Mouse (Mus musculus): ENCODE measurements around the gene Telo2. TPM values are rescaled to one million over a fixed set of nuclear protein-coding genes. Genes with fewer than 3 reads are reported as not detected.

The Telo2 gene
- polyA plus RNA-seq, 1 experiment from 2014 or later: 60.6 TPM

DNA sequence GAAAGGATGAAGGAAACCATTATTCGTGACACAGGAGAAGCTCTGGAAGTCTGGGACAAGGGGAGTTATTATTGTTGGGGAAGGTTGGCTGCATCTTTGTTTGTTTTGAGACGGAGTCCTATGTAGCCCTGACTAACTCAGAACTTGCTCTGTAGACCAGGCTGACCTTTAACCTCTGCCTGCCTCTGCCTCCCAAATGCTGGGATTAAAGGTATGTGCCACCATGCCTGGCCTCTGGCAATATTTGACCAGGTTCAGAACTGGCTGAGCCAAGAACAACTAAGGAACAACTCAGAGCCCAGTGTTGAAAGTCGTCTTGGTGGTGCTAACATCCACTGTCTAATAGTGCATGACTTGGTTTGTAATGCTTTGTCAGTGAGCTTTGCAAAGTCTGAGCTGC is 50.6 kb downstream of the Telo2 start:
- no peaks in the 10 kb centered on the region for H3K4me1 ChIP-seq
- peaks cover 53% of the 10 kb centered on the region for H3K36me3 ChIP-seq
- DNase-seq (ENCODE audit: low spot score): no peak
- no peak overlapping the region for H3K27ac ChIP-seq
- H3K27me3 ChIP-seq (ENCODE audit: low read depth, poor library complexity, severe bottlenecking): no peaks in the 10 kb centered on the region
- H3K9me3 ChIP-seq (replicated peaks): no peaks in the 10 kb centered on the region
- 91% methylated on average over 3 of the region's 3 CpGs for WGBS
- H3K4me3 ChIP-seq: no peak overlapping the region

DNA sequence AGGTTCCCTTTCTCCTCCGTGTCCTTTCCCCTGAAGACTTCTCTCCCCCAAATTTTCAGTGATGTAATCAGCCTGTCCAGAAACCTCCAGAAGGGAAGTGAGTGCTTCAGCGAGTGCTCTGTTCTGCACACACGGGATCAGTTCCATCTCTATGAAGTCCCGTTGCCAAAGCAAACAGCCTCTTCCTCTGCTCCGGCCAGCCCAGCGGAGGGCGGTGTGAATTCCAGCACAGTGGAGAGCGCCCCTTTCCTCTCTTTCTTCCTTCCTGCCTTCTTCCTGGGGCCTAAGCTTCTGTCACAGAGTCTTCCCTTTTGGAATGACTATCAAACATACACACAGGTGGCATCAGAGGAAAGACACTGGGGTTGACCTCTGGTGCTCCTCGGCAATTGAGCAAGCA is 51.4 kb downstream of the Telo2 start:
- Histone ChIP-seq H3K4me3 (no peak overlapping the region), H3K27me3 (ENCODE audit: low read depth, poor library complexity, severe bottlenecking) (no peaks in the 10 kb centered on the region), H3K27ac (no peak overlapping the region), H3K4me1 (no peaks in the 10 kb centered on the region), H3K9me3 (replicated peaks) (no peaks in the 10 kb centered on the region), H3K36me3 (peaks cover 61% of the 10 kb centered on the region)
- 86% methylated on average over 9 of the region's 9 CpGs for WGBS
- no peak for DNase-seq (ENCODE audit: low spot score)

DNA sequence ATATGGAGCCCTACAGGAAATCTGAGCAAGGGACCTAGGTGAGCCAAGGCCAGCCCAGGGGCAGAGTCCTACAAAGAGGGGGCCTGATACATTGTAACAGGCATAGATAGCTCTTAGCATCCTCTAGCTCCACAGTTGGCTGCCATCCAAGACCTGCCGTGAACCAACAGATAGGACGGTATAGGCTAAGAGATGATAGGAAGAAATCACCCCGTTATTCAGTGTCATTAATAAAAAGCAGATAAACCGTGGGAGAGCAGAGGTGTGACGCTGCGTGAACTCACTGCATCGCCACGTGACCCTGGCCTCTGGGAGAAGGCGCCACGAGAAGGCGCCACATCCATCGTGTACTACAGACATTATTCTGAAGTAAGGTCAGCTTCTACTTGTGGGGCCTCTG is 51.9 kb downstream of the Telo2 start:
- peaks cover 63% of the 10 kb centered on the region for H3K36me3 ChIP-seq
- H3K4me3 ChIP-seq: no peak overlapping the region
- 93% methylated on average over 12 of the region's 12 CpGs for WGBS
- no peaks in the 10 kb centered on the region for H3K9me3 ChIP-seq (replicated peaks)
- no peak overlapping the region for H3K27ac ChIP-seq
- no peak for DNase-seq (ENCODE audit: low spot score)
- no peaks in the 10 kb centered on the region for H3K4me1 ChIP-seq
- H3K27me3 ChIP-seq (ENCODE audit: low read depth, poor library complexity, severe bottlenecking): no peaks in the 10 kb centered on the region

DNA sequence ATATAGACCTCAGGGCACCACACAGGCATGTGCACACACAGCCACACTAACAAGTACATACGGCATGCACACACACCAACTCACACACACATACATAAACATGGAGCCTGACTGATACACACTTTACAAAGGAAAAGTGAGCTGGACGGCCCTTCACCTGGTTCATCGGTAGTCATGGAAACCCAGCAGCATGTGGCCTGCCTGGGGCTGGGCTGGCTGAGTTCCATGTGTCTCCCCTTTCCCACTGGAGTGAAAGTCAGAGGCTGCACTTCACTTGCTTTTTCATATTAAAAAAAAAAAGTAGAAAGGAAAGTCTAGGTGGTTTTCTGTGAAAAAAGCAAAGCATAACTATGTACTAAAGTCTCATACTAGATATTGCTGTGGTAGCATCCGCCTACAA is 52.5 kb downstream of the Telo2 start:
- H3K27ac ChIP-seq: no peak overlapping the region
- no peaks in the 10 kb centered on the region for H3K9me3 ChIP-seq (replicated peaks)
- H3K27me3 ChIP-seq (ENCODE audit: low read depth, poor library complexity, severe bottlenecking): no peaks in the 10 kb centered on the region
- H3K4me3 ChIP-seq: no peak overlapping the region
- H3K4me1 ChIP-seq: no peaks in the 10 kb centered on the region
- no peak for DNase-seq (ENCODE audit: low spot score)
- 91% methylated on average over 4 of the region's 4 CpGs for WGBS
- H3K36me3 ChIP-seq: peaks cover 64% of the 10 kb centered on the region

DNA sequence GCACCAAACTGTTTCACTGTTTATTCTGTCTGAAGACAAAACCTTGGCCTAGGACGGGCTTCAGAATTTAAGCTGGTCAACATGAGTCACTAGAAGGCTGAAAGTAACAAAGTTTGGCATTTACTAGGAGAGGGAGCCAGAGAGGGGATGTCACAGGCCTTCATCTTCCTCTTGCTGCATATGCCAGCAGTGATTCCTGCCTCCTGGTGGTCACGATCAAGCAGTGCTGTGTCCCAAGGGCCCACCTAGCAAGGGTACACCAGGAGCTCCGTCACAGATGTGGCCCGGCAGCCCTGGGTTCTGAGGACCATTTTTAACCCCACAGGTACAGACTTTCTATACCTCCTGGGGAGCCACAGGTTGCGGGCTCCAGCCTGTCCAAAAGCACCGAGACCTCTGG is 58.7 kb downstream of the Telo2 start:
- 93% methylated on average over 6 of the region's 6 CpGs for WGBS

DNA sequence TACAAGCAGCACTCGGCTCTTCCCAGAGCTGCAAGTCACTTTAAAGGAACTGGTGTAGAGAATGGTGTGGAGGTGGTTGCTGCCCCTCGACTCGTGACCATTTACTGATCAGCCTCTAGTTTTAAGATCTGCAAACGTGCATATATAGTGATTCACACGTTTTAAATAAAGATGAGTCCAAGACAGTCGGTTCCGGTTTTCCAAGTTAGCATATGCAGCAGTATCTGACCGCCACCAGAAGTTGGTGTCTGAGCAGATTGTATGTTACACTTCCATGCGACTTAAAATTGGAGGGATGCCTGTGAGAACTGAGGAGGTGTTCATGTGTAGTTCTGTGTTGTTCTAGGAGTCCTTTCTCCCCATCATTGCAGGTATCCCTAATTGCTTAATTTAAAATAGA is 62.5 kb downstream of the Telo2 start:
- WGBS: 83% methylated on average over 9 of the region's 9 CpGs

More for the DNA sequence above, 58.7 kb downstream of the Telo2 start:
- H3K4me1 ChIP-seq: no peaks in the 10 kb centered on the region
- H3K9me3 ChIP-seq (replicated peaks): no peaks in the 10 kb centered on the region
- no peak overlapping the region for H3K27ac ChIP-seq
- H3K36me3 ChIP-seq: peaks cover 83% of the 10 kb centered on the region
- no peak for DNase-seq (ENCODE audit: low spot score)
- H3K4me3 ChIP-seq: no peak overlapping the region
- H3K27me3 ChIP-seq (ENCODE audit: low read depth, poor library complexity, severe bottlenecking): no peaks in the 10 kb centered on the region

More for the DNA sequence above, 62.5 kb downstream of the Telo2 start:
- H3K4me1 ChIP-seq: no peaks in the 10 kb centered on the region
- H3K4me3 ChIP-seq: no peak overlapping the region
- H3K36me3 ChIP-seq: peaks cover 72% of the 10 kb centered on the region
- no peak overlapping the region for H3K27ac ChIP-seq
- DNase-seq (ENCODE audit: low spot score): no peak
- H3K9me3 ChIP-seq (replicated peaks): no peaks in the 10 kb centered on the region
- H3K27me3 ChIP-seq (ENCODE audit: low read depth, poor library complexity, severe bottlenecking): no peaks in the 10 kb centered on the region

Other genes starting within 250 kb of the Telo2 start
- gene Igfals, start 250.0 kb downstream of the Telo2 start, polyA plus RNA-seq (2016; fragmentation: Nextera tagmentation; extraction: Ambion mirVana): 0.55 and 0.84 TPM in 2 replicates
- 72.7 and 79.7 TPM in 2 replicates for gene Nubp2, start 229.6 kb downstream of the Telo2 start, polyA plus RNA-seq (2016; fragmentation: Nextera tagmentation; extraction: Ambion mirVana)
- 48.0 and 50.8 TPM in 2 replicates for gene Spsb3, start 229.3 kb downstream of the Telo2 start, polyA plus RNA-seq (2016; fragmentation: Nextera tagmentation; extraction: Ambion mirVana)
- 22.1 and 30.6 TPM in 2 replicates for gene Eme2, start 220.9 kb downstream of the Telo2 start, polyA plus RNA-seq (2016; fragmentation: Nextera tagmentation; extraction: Ambion mirVana)
- gene Mrps34, start 220.9 kb downstream of the Telo2 start, polyA plus RNA-seq (2016; fragmentation: Nextera tagmentation; extraction: Ambion mirVana): 104 and 105 TPM in 2 replicates
- 43.6 and 47.0 TPM in 2 replicates for gene Nme3, start 219.5 kb downstream of the Telo2 start, polyA plus RNA-seq (2016; fragmentation: Nextera tagmentation; extraction: Ambion mirVana)
- 32.1 and 39.3 TPM in 2 replicates for gene Mapk8ip3, start 179.0 kb downstream of the Telo2 start, polyA plus RNA-seq (2016; fragmentation: Nextera tagmentation; extraction: Ambion mirVana)
- gene Jpt2, start 155.3 kb downstream of the Telo2 start, polyA plus RNA-seq (2016; fragmentation: Nextera tagmentation; extraction: Ambion mirVana): 369 and 370 TPM in 2 replicates
- 10.4 and 10.8 TPM in 2 replicates for gene Cramp1l, start 100.2 kb downstream of the Telo2 start, polyA plus RNA-seq (2016; fragmentation: Nextera tagmentation; extraction: Ambion mirVana)
- gene Ift140, start 99.9 kb downstream of the Telo2 start, polyA plus RNA-seq (2016; fragmentation: Nextera tagmentation; extraction: Ambion mirVana): 24.2 and 30.0 TPM in 2 replicates
- 11.3 and 15.3 TPM in 2 replicates for gene Tmem204, start 32.4 kb downstream of the Telo2 start, polyA plus RNA-seq (2016; fragmentation: Nextera tagmentation; extraction: Ambion mirVana)
- 0.18 and 0.23 TPM in 2 replicates for gene Ptx4, start 4.8 kb upstream of the Telo2 start, polyA plus RNA-seq (2016; fragmentation: Nextera tagmentation; extraction: Ambion mirVana)
- 21.3 and 26.5 TPM in 2 replicates for gene Clcn7, start 17.4 kb upstream of the Telo2 start, polyA plus RNA-seq (2016; fragmentation: Nextera tagmentation; extraction: Ambion mirVana)
- not detected in 2 replicates for gene Ccdc154, start 46.5 kb upstream of the Telo2 start, polyA plus RNA-seq (2016; fragmentation: Nextera tagmentation; extraction: Ambion mirVana)
- not detected in 2 replicates for gene Gm38655, start 59.5 kb upstream of the Telo2 start, polyA plus RNA-seq (2016; fragmentation: Nextera tagmentation; extraction: Ambion mirVana)
- 36.0 and 38.5 TPM in 2 replicates for gene BC003965, start 68.6 kb upstream of the Telo2 start, polyA plus RNA-seq (2016; fragmentation: Nextera tagmentation; extraction: Ambion mirVana)
- 9.1 and 10.0 TPM in 2 replicates for gene Unkl, start 72.4 kb upstream of the Telo2 start, polyA plus RNA-seq (2016; fragmentation: Nextera tagmentation; extraction: Ambion mirVana)
- gene Gnptg, start 124.2 kb upstream of the Telo2 start, polyA plus RNA-seq (2016; fragmentation: Nextera tagmentation; extraction: Ambion mirVana): 34.6 and 35.0 TPM in 2 replicates
- gene Tsr3, start 124.2 kb upstream of the Telo2 start, polyA plus RNA-seq (2016; fragmentation: Nextera tagmentation; extraction: Ambion mirVana): 74.6 and 76.6 TPM in 2 replicates
- gene Baiap3, start 140.4 kb upstream of the Telo2 start, polyA plus RNA-seq (2016; fragmentation: Nextera tagmentation; extraction: Ambion mirVana): 0.49 and 0.93 TPM in 2 replicates
- 974 and 998 TPM in 2 replicates for gene Ube2i, start 158.7 kb upstream of the Telo2 start, polyA plus RNA-seq (2016; fragmentation: Nextera tagmentation; extraction: Ambion mirVana)
- not detected in 2 replicates for gene Prss34, start 182.4 kb upstream of the Telo2 start, polyA plus RNA-seq (2016; fragmentation: Nextera tagmentation; extraction: Ambion mirVana)
- gene Prss28, start 192.7 kb upstream of the Telo2 start, polyA plus RNA-seq (2016; fragmentation: Nextera tagmentation; extraction: Ambion mirVana): not detected in 2 replicates
- gene Prss29, start 202.7 kb upstream of the Telo2 start, polyA plus RNA-seq (2016; fragmentation: Nextera tagmentation; extraction: Ambion mirVana): not detected in 2 replicates
- gene Tpsab1, start 229.6 kb upstream of the Telo2 start, polyA plus RNA-seq (2016; fragmentation: Nextera tagmentation; extraction: Ambion mirVana): not detected in 2 replicates

Data from limb, embryonic 10.5 days (tissue).